Mouse (Mus musculus): ENCODE data around the gene Guca2a. TPM values are rescaled to one million over a fixed set of nuclear protein-coding genes. Genes with fewer than 3 reads are reported as not detected.
A peak's percentile ranks its signal among the peaks of the same experiment; 100 is the strongest.

Gene Guca2a
- total and polyA plus RNA-seq, 3 experiments, result not detected

DNA sequence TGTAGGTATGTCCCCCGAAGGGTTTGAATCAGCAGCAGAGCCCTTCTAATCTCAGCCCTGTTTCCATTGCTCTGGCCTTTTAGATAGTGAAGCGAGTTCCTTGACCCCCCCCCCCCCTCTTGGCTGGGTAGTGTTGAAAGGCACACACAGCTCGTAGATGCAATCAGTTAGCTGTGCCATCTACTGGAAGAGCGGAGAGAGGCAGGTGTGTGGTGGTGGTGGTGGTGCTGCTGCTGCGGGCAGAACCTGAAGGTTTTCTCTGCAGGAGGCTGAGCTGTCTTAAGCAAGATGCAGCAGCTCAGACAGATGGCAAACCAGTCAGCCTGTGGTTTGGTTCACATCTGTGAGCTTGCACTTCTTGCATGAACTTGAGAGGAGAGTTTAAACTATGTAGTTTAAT, 35.2 kb downstream of the Guca2a start (continued):
- TF ChIP-seq JUND (conservative IDR thresholded peaks at IDR 0.05; ENCODE audit: low read depth, low read length) (no peak), MAFK (IDR thresholded peaks at IDR 0.05; ENCODE audit: insufficient replicate concordance, low read length) (no peak), ZNF384 (IDR thresholded peaks at IDR 0.05; ENCODE audit: low read depth, low read length) (no peak), IRF4 (IDR thresholded peaks at IDR 0.05; ENCODE audit: low read depth, low read length) (0 out of 2 replicates have a peak, but pooled peaks have one; percentile 24), KAT2A (IDR thresholded peaks at IDR 0.05; ENCODE audit: insufficient replicate concordance, low read length) (no peak), USF2 (conservative IDR thresholded peaks at IDR 0.05; ENCODE audit: low read depth, low read length) (no peak), TBP (conservative IDR thresholded peaks at IDR 0.05; ENCODE audit: low read depth, low read length) (no peak), PAX5 (IDR thresholded peaks at IDR 0.05; ENCODE audit: low read length) (no peak), GABPA (IDR thresholded peaks at IDR 0.05; ENCODE audit: insufficient replicate concordance, low read depth, low read length) (no peak), MYC (IDR thresholded peaks at IDR 0.05; ENCODE audit: low read depth, low read length) (no peak)

DNA sequence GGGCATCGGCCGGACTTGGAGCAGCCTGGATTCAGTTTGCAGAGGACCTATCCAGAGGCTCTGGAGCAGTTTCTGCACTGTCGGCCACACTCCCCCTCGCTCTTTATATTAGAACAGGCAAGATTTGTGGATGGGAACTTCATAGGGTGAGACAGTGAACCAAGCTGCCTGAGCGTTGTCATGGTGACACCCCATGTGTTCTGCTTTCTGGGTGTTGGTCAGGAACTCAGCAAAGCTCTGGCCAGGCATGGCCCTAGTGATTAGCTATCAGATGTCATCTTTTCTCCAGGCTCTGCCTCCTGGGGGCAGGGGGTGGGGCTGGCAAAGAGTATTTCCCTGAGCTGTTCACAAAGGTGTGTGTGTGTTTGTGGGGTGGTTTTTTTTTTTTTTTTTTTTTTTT, 45.1 kb downstream of the Guca2a start:
- in situ Hi-C loops (cut with MboI; ENCODE audit: low pct_ligation_motif_present, low pct_unique_long_range_greater_than_20kb, low sequenced_read_pairs) (no loop called here), dilution Hi-C loops (cut with MboI; ENCODE audit: extremely low pct_ligation_motif_present, extremely low pct_unique_long_range_greater_than_20kb, low sequenced_read_pairs) (no loop called here)
- Histone ChIP-seq H3K27ac (ENCODE audit: insufficient read depth, low read depth) (no peak overlapping the region), H3K9me3 (replicated peaks; ENCODE audit: low read length) (peaks cover 2% of the 10 kb centered on the region), H3K4me3 (replicated peaks in 1 of 3; ENCODE audit: low read depth in 2 of 3, low read length in 2 of 3, poor library complexity in 1 of 3) (no peak overlapping the region), H3K27me3 (replicated peaks) (no peaks in the 10 kb centered on the region), H3K79me2 (replicated peaks; ENCODE audit: control insufficient read depth, extremely low read depth, insufficient read depth, poor library complexity, severe bottlenecking) (no peaks in the 10 kb centered on the region), H3K4me2 (ENCODE audit: insufficient read depth, low read depth, poor library complexity, severe bottlenecking) (no peak overlapping the region), H3K36me3 (replicated peaks in 1 of 2; ENCODE audit: control insufficient read depth in 1 of 2, insufficient read depth in 1 of 2, low read length in 1 of 2) (no peaks in the 10 kb centered on the region), H3K4me1 (ENCODE audit: control insufficient read depth in 1 of 2, insufficient read depth in 2 of 2) (peaks cover 0 to 24% of the 10 kb centered on the region in 2 experiments; a peak in 2 of 4 replicates), H3K9ac (ENCODE audit: insufficient read depth, low read depth) (no peak overlapping the region)
- TF ChIP-seq USF1 (IDR thresholded peaks at IDR 0.05; ENCODE audit: low read depth, low read length) (no peak), NRF1 (IDR thresholded peaks at IDR 0.05; ENCODE audit: low read depth, low read length) (no peak), EP300 (IDR thresholded peaks at IDR 0.05; ENCODE audit: low read length) (no peak), ZNF384 (IDR thresholded peaks at IDR 0.05; ENCODE audit: low read depth, low read length) (no peak), ZKSCAN1 (IDR thresholded peaks at IDR 0.05; ENCODE audit: borderline replicate concordance, low read depth, low read length) (no peak), ZMIZ1 (IDR thresholded peaks at IDR 0.05; ENCODE audit: low read depth, low read length) (no peak), NELFE (IDR thresholded peaks at IDR 0.05; ENCODE audit: low read depth, low read length) (no peak), CHD2 (IDR thresholded peaks at IDR 0.05; ENCODE audit: low read length) (no peak), RAD21 (IDR thresholded peaks at IDR 0.05; ENCODE audit: low read depth, low read length) (no peak), IRF4 (IDR thresholded peaks at IDR 0.05; ENCODE audit: low read depth, low read length) (no peak), ETS1 (conservative IDR thresholded peaks at IDR 0.05; ENCODE audit: low read depth, low read length) (no peak), CTCF (conservative IDR thresholded peaks at IDR 0.05 in 1 of 2, IDR thresholded peaks at IDR 0.05 in 1 of 2; ENCODE audit: low read depth in 2 of 2, low read length in 2 of 2) (no peak), MYC (IDR thresholded peaks at IDR 0.05; ENCODE audit: low read depth, low read length) (no peak), MXI1 (IDR thresholded peaks at IDR 0.05; ENCODE audit: low read depth, low read length) (no peak), POLR2A (IDR thresholded peaks at IDR 0.05; ENCODE audit: low read depth, low read length) (no peak)
- no peak for DNase-seq (ENCODE audit: extremely low read depth)

Measured in CH12.LX (cell line).